Mouse (Mus musculus) neutrophil, adult 65 days (primary cell): Measurements from ENCODE around the gene Rflnb. TPM values are rescaled to one million over a fixed set of nuclear protein-coding genes. Genes with fewer than 3 reads are reported as not detected.

Experiments used
- total RNA-seq: library from RNA; stranded (reverse); gene quantifications from 2 replicates; pipeline ENCODE4 v1.2.4, GENCODE M21; 2023

Rflnb gene
- total RNA-seq = 183 and 192 TPM in 2 replicates

GRCm38 (mm10) chr11:76027139-76028071, at the start of gene Rflnb:
Gene Rflnb, minus strand, starts transcription at chr11:76027782.

GRCm38 (mm10) chr11:75999440-76000155, 28.0 kb downstream of the Rflnb start, which contains the start of gene 1700016K19Rik:
Gene 1700016K19Rik, plus strand, starts transcription at chr11:75999912.

Other genes starting within 250 kb of the Rflnb start
- not detected in 2 replicates for gene Doc2b, start 231.7 kb downstream of the Rflnb start, total RNA-seq
- 2.0 and 3.7 TPM in 2 replicates for gene Rph3al, start 89.4 kb downstream of the Rflnb start, total RNA-seq
- not detected in 2 replicates for gene 1700016K19Rik, start 27.9 kb downstream of the Rflnb start, total RNA-seq
- gene Vps53, start 151.9 kb upstream of the Rflnb start, total RNA-seq = 33.0 and 45.4 TPM in 2 replicates
- 0.48 and 1.1 TPM in 2 replicates for gene Fam57a, start 151.9 kb upstream of the Rflnb start, total RNA-seq
- not detected in 2 replicates for gene Dbil5, start 189.8 kb upstream of the Rflnb start, total RNA-seq
- gene Gemin4, start 189.9 kb upstream of the Rflnb start, total RNA-seq = 0.64 TPM in 1 of 2 replicates, not detected in the other
- gene Mrm3, start 215.9 kb upstream of the Rflnb start, total RNA-seq = 2.4 and 2.6 TPM in 2 replicates
- 21.1 and 24.9 TPM in 2 replicates for gene Glod4, start 215.9 kb upstream of the Rflnb start, total RNA-seq